Mouse (Mus musculus) kidney, adult 2 months (tissue): ENCODE measurements around the gene Tbx4.

Experiments used
- CTCF ChIP-seq: fragments of 200-500 bp; conservative IDR thresholded peaks from 2 replicates; pipeline ENCODE4 v1.5.1; 2011; ENCODE audit warnings: low read depth, mild to moderate bottlenecking, control low read depth, low read length, moderate library complexity, mixed read lengths; ENCODE audit not compliant: insufficient read depth, insufficient read length
- POLR2A ChIP-seq: fragments of 200-500 bp; IDR thresholded peaks from one replicate; pipeline ENCODE4 v1.6.1; 2011; ENCODE audit warnings: low read depth, low read length, control low read depth

DNA sequence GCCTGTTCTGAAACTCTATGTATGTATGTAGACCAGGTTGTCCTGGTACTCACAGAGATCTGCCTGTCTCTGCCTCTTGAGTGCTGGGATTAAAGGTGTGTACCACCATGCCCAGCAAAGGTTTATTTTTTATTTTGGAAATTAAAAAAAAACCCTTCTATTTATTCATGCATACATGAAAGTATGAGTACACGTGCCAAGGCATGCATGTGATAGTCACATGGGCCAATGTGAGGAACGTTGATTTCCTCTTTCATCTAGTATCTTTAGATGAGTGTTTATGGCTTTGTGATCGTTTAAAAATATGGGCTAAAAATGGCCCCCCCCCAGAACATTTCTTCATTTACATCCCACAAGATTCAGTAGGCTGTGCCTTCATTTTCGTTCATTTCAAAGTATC is 66.3 kb downstream of the Tbx4 start:
- TF ChIP-seq CTCF (no peak), POLR2A (no peak)
